Mouse (Mus musculus): ENCODE measurements at regions not wholly inside any gene's neighbourhood (a gene's known extent, or its start where the extent isn't known, plus 50 kb on each side); places are given as distances from the start of the nearest gene placed in this dataset.

DNA sequence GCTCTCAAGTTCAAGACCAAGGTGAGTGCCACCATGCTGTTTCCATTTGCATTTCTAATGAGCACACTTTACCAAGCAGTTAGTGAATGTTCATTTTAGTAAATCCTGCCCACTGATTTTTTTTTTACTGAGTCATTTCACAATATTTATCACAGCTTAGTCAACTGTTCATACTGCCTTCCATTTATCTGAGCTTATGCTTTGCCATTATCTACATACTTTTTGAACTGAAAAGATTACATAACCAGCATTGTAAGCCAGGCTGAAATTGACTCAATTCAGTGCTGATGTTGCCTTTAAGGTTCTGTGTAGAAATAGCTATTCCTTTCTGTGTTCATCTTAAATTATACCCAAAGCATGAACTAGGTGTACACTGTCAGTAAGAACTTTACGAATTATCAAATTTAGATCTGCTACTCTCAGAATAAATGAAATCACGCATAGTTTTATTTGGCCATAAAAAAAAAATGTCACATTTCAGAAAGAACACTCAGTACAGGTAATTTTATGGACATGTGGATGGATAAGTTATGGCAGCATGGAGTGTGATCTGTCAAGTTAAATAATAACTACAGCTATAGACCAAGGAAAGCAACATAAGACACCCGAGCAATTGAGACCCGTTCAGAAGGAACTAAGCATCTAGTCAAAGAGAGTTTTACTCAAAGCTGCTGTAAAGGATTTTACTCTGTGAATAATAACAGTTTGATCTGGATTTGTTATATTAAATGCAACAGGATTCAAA lies 645.9 kb upstream of the Chordc1 start:
- H3K36me3 ChIP-seq (ENCODE audit: insufficient read depth, low read length): no peaks in the 10 kb centered on the region
- H3K4me2 ChIP-seq (ENCODE audit: low read depth, low read length, poor library complexity, severe bottlenecking): no peak overlapping the region
- no peak overlapping the region for H3K4me3 ChIP-seq (ENCODE audit: low read depth, low read length)
- H3K9ac ChIP-seq (replicated peaks; ENCODE audit: low read length, poor library complexity, severe bottlenecking): no peak overlapping the region
- ATAC-seq (ENCODE audit: low FRiP score) (no peak), DNase-seq (ENCODE audit: low spot score) (no peak)
- no peak overlapping the region for H3K27ac ChIP-seq (ENCODE audit: low read depth, low read length)
- WGBS: 81% methylated on average over 4 of the region's 4 CpGs
- TF ChIP-seq CTCF (IDR thresholded peaks at IDR 0.05): no peak
- no peaks in the 10 kb centered on the region for H3K4me1 ChIP-seq (ENCODE audit: insufficient read depth, low read length)
- no peaks in the 10 kb centered on the region for H3K27me3 ChIP-seq (ENCODE audit: insufficient read depth, low read length)
- no peaks in the 10 kb centered on the region for H3K9me3 ChIP-seq (ENCODE audit: low read length)

DNA sequence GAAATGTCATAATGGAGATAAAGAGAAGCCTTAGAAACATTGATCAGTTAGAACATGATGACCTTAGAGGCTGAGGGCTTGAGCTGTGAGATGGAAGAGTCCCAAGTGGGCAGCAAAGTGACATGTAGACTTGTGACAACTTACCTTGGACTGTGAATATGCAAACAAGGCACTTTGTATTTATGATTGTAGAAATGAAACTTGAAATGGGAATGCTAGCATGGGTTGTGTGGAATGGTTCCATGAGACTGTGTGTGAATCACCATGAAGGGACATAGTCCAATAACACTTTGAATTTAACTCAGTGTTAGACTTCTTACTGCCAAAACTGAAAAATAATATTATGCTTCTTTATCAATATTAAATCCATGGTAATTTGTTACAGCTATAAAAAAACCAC lies 638.1 kb upstream of the Chordc1 start:
- no peak for TF ChIP-seq CTCF (IDR thresholded peaks at IDR 0.05)
- H3K36me3 ChIP-seq (ENCODE audit: insufficient read depth, low read length): no peaks in the 10 kb centered on the region
- H3K9me3 ChIP-seq (ENCODE audit: low read length): no peaks in the 10 kb centered on the region
- H3K4me3 ChIP-seq (ENCODE audit: low read depth, low read length): no peak overlapping the region
- no peaks in the 10 kb centered on the region for H3K27me3 ChIP-seq (ENCODE audit: insufficient read depth, low read length)
- no peak overlapping the region for H3K27ac ChIP-seq (ENCODE audit: low read depth, low read length)
- no peak overlapping the region for H3K4me2 ChIP-seq (ENCODE audit: low read depth, low read length, poor library complexity, severe bottlenecking)
- no peaks in the 10 kb centered on the region for H3K4me1 ChIP-seq (ENCODE audit: insufficient read depth, low read length)
- DNase-seq (ENCODE audit: low spot score) (no peak), ATAC-seq (ENCODE audit: low FRiP score) (no peak)
- H3K9ac ChIP-seq (replicated peaks; ENCODE audit: low read length, poor library complexity, severe bottlenecking): no peak overlapping the region

DNA sequence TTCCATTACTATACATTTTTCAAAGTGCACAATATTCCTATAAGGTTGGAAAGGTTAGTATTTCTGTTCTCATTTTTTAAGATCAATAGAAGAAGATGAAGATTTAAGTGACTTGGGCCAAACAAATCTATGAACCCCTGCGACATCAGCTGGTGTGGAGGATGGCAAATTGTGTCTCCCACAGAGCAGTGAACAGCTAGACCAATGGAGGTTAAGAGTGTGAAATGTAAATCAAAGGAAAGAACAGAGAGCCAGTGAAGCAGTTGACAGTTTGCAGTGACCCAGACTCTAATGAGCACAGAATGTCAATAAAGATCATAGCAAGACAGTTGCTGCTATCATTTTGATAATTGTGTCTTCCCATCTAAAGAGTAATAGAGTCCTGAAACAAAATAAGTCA lies 627.8 kb upstream of the Chordc1 start:
- Histone ChIP-seq H3K9me3 (ENCODE audit: low read length) (no peaks in the 10 kb centered on the region), H3K36me3 (ENCODE audit: insufficient read depth, low read length) (no peaks in the 10 kb centered on the region), H3K27ac (ENCODE audit: low read depth, low read length) (no peak overlapping the region), H3K9ac (replicated peaks; ENCODE audit: low read length, poor library complexity, severe bottlenecking) (no peak overlapping the region), H3K27me3 (ENCODE audit: insufficient read depth, low read length) (no peaks in the 10 kb centered on the region), H3K4me3 (ENCODE audit: low read depth, low read length) (no peak overlapping the region), H3K4me1 (ENCODE audit: insufficient read depth, low read length) (no peaks in the 10 kb centered on the region), H3K4me2 (ENCODE audit: low read depth, low read length, poor library complexity, severe bottlenecking) (no peak overlapping the region)
- ATAC-seq (ENCODE audit: low FRiP score): no peak
- DNase-seq (ENCODE audit: low spot score): no peak
- 37% methylated on average over 1 of the region's 1 CpGs for WGBS
- TF ChIP-seq CTCF (IDR thresholded peaks at IDR 0.05): no peak

DNA sequence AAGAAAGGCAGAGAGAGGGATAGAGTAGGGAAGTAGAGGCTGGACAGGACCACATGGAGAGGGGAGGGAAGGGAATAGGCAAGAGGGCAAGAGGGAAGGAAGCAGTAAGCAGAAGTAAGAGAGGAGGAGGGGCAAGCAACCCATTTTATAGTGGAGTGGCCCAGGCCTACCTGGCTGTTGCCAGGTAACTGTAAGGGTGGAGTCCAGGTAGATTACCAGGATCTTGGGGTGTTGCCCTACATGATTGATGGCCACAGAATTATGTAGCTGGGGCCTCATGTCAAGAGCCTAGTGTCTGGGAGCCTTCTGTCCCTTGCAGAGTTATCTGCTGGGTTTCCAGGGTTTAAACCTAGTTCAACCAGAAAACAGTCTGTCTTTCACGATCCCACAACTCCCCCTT lies 623.7 kb upstream of the Chordc1 start:
- Histone ChIP-seq H3K27ac (ENCODE audit: low read depth, low read length) (no peak overlapping the region), H3K4me3 (ENCODE audit: low read depth, low read length) (no peak overlapping the region), H3K4me1 (ENCODE audit: insufficient read depth, low read length) (no peaks in the 10 kb centered on the region), H3K9ac (replicated peaks; ENCODE audit: low read length, poor library complexity, severe bottlenecking) (no peak overlapping the region), H3K36me3 (ENCODE audit: insufficient read depth, low read length) (no peaks in the 10 kb centered on the region), H3K9me3 (ENCODE audit: low read length) (no peaks in the 10 kb centered on the region), H3K27me3 (ENCODE audit: insufficient read depth, low read length) (no peaks in the 10 kb centered on the region), H3K4me2 (ENCODE audit: low read depth, low read length, poor library complexity, severe bottlenecking) (no peak overlapping the region)
- ATAC-seq (ENCODE audit: low FRiP score) (no peak), DNase-seq (ENCODE audit: low spot score) (no peak)
- TF ChIP-seq CTCF (IDR thresholded peaks at IDR 0.05): no peak
- 79% methylated on average over 1 of the region's 1 CpGs for WGBS

DNA sequence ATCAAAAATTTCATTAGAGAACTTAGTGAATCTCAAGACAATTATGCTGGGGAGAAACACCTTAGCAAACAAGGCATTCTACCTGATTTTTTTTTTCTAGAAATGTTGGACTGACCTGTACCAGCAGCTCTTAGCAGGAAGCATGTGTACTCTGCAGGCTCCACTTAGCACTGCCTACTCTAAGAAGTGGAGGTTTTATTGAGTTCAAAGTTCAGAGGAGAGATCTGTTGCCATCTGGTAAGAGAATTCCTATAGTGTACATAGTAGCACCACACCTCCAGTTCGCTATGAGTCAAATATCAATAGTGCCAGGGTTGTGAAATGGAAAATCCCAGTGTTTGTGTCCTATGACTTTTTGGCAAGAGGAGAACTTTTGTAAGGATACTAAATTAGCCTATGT lies 616.4 kb upstream of the Chordc1 start:
- DNase-seq (ENCODE audit: low spot score) (no peak), ATAC-seq (ENCODE audit: low FRiP score) (no peak)
- no peak overlapping the region for H3K27ac ChIP-seq (ENCODE audit: low read depth, low read length)
- WGBS: 94% methylated on average over 1 of the region's 1 CpGs
- H3K4me2 ChIP-seq (ENCODE audit: low read depth, low read length, poor library complexity, severe bottlenecking): no peak overlapping the region
- H3K36me3 ChIP-seq (ENCODE audit: insufficient read depth, low read length): no peaks in the 10 kb centered on the region
- no peaks in the 10 kb centered on the region for H3K9me3 ChIP-seq (ENCODE audit: low read length)
- no peak for TF ChIP-seq CTCF (IDR thresholded peaks at IDR 0.05)
- no peaks in the 10 kb centered on the region for H3K4me1 ChIP-seq (ENCODE audit: insufficient read depth, low read length)
- no peak overlapping the region for H3K4me3 ChIP-seq (ENCODE audit: low read depth, low read length)
- H3K27me3 ChIP-seq (ENCODE audit: insufficient read depth, low read length): no peaks in the 10 kb centered on the region
- H3K9ac ChIP-seq (replicated peaks; ENCODE audit: low read length, poor library complexity, severe bottlenecking): no peak overlapping the region

Measured in midbrain, postnatal 0 days (tissue).